Mouse (Mus musculus): Measurements from ENCODE around the gene Olfr115. TPM values are rescaled to one million over a fixed set of nuclear protein-coding genes. Genes with fewer than 3 reads are reported as not detected.

The Olfr115 gene
- total RNA-seq (2014; rRNA removed) (not detected in 2 replicates), polyA plus RNA-seq (2015; fragmentation: Nextera tagmentation; extraction: Ambion mirVana) (not detected in 2 replicates)

GRCm38 (mm10) chr17:37627009-37627408 is at the start of gene Olfr115, which contains the start of gene Olfr116:
TSS of gene Olfr115 (minus strand) at chr17:37627109.
TSS of gene Olfr116 (minus strand) at chr17:37627199.
- ATAC-seq (ENCODE audit: low FRiP score) (no peak), DNase-seq (ENCODE audit: low spot score) (no peak)
- H3K27me3 ChIP-seq (ENCODE audit: insufficient read depth, low read length), result no peaks in the 10 kb centered on the region
- 0 out of 2 replicates have a peak, but pooled peaks cover 6% of the 10 kb centered on the region for H3K9me3 ChIP-seq (ENCODE audit: low read length)
- no peaks in the 10 kb centered on the region for H3K4me1 ChIP-seq (ENCODE audit: insufficient read depth, low read length)
- H3K27ac ChIP-seq (ENCODE audit: low read depth, low read length), result no peak within 1 kb of the TSS
- WGBS, result 86% methylated on average over 2 of the region's 2 CpGs
- H3K4me3 ChIP-seq (ENCODE audit: low read depth, low read length), result no peak within 1 kb of the TSS
- H3K9ac ChIP-seq (replicated peaks; ENCODE audit: low read length, poor library complexity, severe bottlenecking), result no peak within 1 kb of the TSS
- no peak for TF ChIP-seq CTCF (IDR thresholded peaks at IDR 0.05)
- H3K36me3 ChIP-seq (ENCODE audit: insufficient read depth, low read length), result no peaks in the 10 kb centered on the region
- no peak within 1 kb of the TSS for H3K4me2 ChIP-seq (ENCODE audit: low read depth, low read length, poor library complexity, severe bottlenecking)

DNA sequence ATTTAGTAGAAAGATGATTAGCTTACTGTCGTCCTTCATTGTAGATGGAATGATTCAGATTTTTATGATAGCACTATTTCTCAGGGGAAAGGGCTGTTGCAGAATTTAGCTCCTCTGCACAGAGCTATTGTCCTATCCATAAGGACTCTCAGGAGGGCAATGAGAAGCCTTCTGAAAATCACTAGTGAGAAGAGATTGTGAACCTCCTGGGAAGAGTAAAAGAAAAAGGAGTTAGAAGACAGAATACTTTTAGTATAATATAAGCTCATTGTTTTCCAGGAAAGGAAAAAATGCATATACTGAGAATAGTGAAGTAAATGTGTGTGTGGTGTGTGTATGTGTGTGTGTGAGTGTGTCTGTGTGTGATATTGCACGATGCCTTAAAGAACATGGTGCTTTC is 39.8 kb upstream of the Olfr115 start, which contains the start of gene Olfr118:
Gene Olfr118, plus strand, starts transcription at position 301 of the 400 bp plus-strand sequence.
- no peak within 1 kb of the TSS for H3K9ac ChIP-seq (replicated peaks; ENCODE audit: low read length, poor library complexity, severe bottlenecking)
- no peaks in the 10 kb centered on the region for H3K36me3 ChIP-seq (ENCODE audit: insufficient read depth, low read length)
- H3K4me1 ChIP-seq (ENCODE audit: insufficient read depth, low read length), result no peaks in the 10 kb centered on the region
- H3K27ac ChIP-seq (ENCODE audit: low read depth, low read length), result no peak within 1 kb of the TSS
- no peaks in the 10 kb centered on the region for H3K9me3 ChIP-seq (ENCODE audit: low read length)
- H3K4me2 ChIP-seq (ENCODE audit: low read depth, low read length, poor library complexity, severe bottlenecking), result no peak within 1 kb of the TSS
- TF ChIP-seq CTCF (IDR thresholded peaks at IDR 0.05), result no peak
- H3K4me3 ChIP-seq (ENCODE audit: low read depth, low read length), result no peak within 1 kb of the TSS
- no peaks in the 10 kb centered on the region for H3K27me3 ChIP-seq (ENCODE audit: insufficient read depth, low read length)
- 73% methylated on average over 2 of the region's 2 CpGs for WGBS
- DNase-seq (ENCODE audit: low spot score), result no peak
- ATAC-seq (ENCODE audit: low FRiP score), result no peak

DNA sequence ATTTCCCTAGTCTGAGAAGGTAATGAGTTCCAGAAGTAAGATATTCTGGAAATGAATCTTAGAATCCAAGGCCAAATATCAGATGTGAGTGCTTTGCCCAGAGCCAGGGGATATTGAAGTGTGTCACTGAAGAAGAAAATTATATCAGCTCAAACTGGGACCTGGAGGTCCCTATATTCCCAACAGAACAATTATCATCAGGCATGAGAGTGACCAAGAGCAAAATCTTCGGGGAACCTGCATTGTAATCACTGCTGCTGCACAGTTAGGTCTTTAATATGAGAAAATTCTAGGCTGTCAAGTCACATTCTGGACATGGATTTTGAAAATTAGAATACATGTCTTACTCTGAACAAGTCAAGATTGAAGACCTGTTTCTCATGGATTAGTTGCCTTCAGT is 36.8 kb upstream of the Olfr115 start, which contains the start of gene Olfr117:
Gene Olfr117, minus strand, starts transcription at position 101 of the 400 bp plus-strand sequence.
- TF ChIP-seq CTCF (IDR thresholded peaks at IDR 0.05), result no peak
- Histone ChIP-seq H3K36me3 (ENCODE audit: insufficient read depth, low read length) (no peaks in the 10 kb centered on the region), H3K27me3 (ENCODE audit: insufficient read depth, low read length) (no peaks in the 10 kb centered on the region), H3K9me3 (ENCODE audit: low read length) (no peaks in the 10 kb centered on the region), H3K4me3 (ENCODE audit: low read depth, low read length) (no peak within 1 kb of the TSS), H3K27ac (ENCODE audit: low read depth, low read length) (no peak within 1 kb of the TSS), H3K4me2 (ENCODE audit: low read depth, low read length, poor library complexity, severe bottlenecking) (no peak within 1 kb of the TSS), H3K9ac (replicated peaks; ENCODE audit: low read length, poor library complexity, severe bottlenecking) (no peak within 1 kb of the TSS), H3K4me1 (ENCODE audit: insufficient read depth, low read length) (no peaks in the 10 kb centered on the region)
- 61% methylated on average over 1 of the region's 1 CpGs for WGBS
- ATAC-seq (ENCODE audit: low FRiP score), result no peak
- DNase-seq (ENCODE audit: low spot score), result no peak

GRCm38 (mm10) chr17:37592643-37593042 is 34.3 kb downstream of the Olfr115 start, which contains the start of gene Olfr114:
TSS of gene Olfr114 (minus strand) at chr17:37592743.
- no peak for ATAC-seq (ENCODE audit: low FRiP score)
- no peak for DNase-seq (ENCODE audit: low spot score)

GRCm38 (mm10) chr17:37577563-37577962 is 49.3 kb downstream of the Olfr115 start, which contains the start of gene Olfr113:
TSS of gene Olfr113 (minus strand) at chr17:37577663.
- Histone ChIP-seq H3K9ac (replicated peaks; ENCODE audit: low read length, poor library complexity, severe bottlenecking) (no peak within 1 kb of the TSS), H3K4me1 (ENCODE audit: insufficient read depth, low read length) (no peaks in the 10 kb centered on the region), H3K9me3 (ENCODE audit: low read length) (no peaks in the 10 kb centered on the region), H3K27me3 (ENCODE audit: insufficient read depth, low read length) (no peaks in the 10 kb centered on the region), H3K4me3 (ENCODE audit: low read depth, low read length) (no peak within 1 kb of the TSS), H3K27ac (ENCODE audit: low read depth, low read length) (no peak within 1 kb of the TSS), H3K4me2 (ENCODE audit: low read depth, low read length, poor library complexity, severe bottlenecking) (no peak within 1 kb of the TSS), H3K36me3 (ENCODE audit: insufficient read depth, low read length) (no peaks in the 10 kb centered on the region)
- DNase-seq (ENCODE audit: low spot score) (no peak), ATAC-seq (ENCODE audit: low FRiP score) (no peak)
- TF ChIP-seq CTCF (IDR thresholded peaks at IDR 0.05), result no peak

More at GRCm38 (mm10) chr17:37592643-37593042, 34.3 kb downstream of the Olfr115 start, which contains the start of gene Olfr114:
- Histone ChIP-seq H3K27ac (ENCODE audit: low read depth, low read length) (no peak within 1 kb of the TSS), H3K4me3 (ENCODE audit: low read depth, low read length) (no peak within 1 kb of the TSS), H3K4me1 (ENCODE audit: insufficient read depth, low read length) (no peaks in the 10 kb centered on the region), H3K9ac (replicated peaks; ENCODE audit: low read length, poor library complexity, severe bottlenecking) (no peak within 1 kb of the TSS), H3K36me3 (ENCODE audit: insufficient read depth, low read length) (no peaks in the 10 kb centered on the region), H3K4me2 (ENCODE audit: low read depth, low read length, poor library complexity, severe bottlenecking) (no peak within 1 kb of the TSS), H3K27me3 (ENCODE audit: insufficient read depth, low read length) (no peaks in the 10 kb centered on the region), H3K9me3 (ENCODE audit: low read length) (no peaks in the 10 kb centered on the region)
- TF ChIP-seq CTCF (IDR thresholded peaks at IDR 0.05), result no peak

GRCm38 (mm10) chr17:37569351-37569750 is 57.6 kb downstream of the Olfr115 start, which contains the start of gene Olfr112:
TSS of gene Olfr112 (minus strand) at chr17:37569451.
- DNase-seq (ENCODE audit: low spot score) (no peak), ATAC-seq (ENCODE audit: low FRiP score) (no peak)

More at GRCm38 (mm10) chr17:37569351-37569750, 57.6 kb downstream of the Olfr115 start, which contains the start of gene Olfr112:
- H3K36me3 ChIP-seq (ENCODE audit: insufficient read depth, low read length), result no peaks in the 10 kb centered on the region
- H3K4me3 ChIP-seq (ENCODE audit: low read depth, low read length), result no peak within 1 kb of the TSS
- H3K4me2 ChIP-seq (ENCODE audit: low read depth, low read length, poor library complexity, severe bottlenecking), result no peak within 1 kb of the TSS
- H3K27me3 ChIP-seq (ENCODE audit: insufficient read depth, low read length), result no peaks in the 10 kb centered on the region
- H3K4me1 ChIP-seq (ENCODE audit: insufficient read depth, low read length), result no peaks in the 10 kb centered on the region
- no peaks in the 10 kb centered on the region for H3K9me3 ChIP-seq (ENCODE audit: low read length)
- TF ChIP-seq CTCF (IDR thresholded peaks at IDR 0.05), result no peak
- H3K27ac ChIP-seq (ENCODE audit: low read depth, low read length), result no peak within 1 kb of the TSS
- no peak within 1 kb of the TSS for H3K9ac ChIP-seq (replicated peaks; ENCODE audit: low read length, poor library complexity, severe bottlenecking)

Other genes starting within 250 kb of the Olfr115 start
- gene Olfr105-ps, start 248.1 kb downstream of the Olfr115 start, total RNA-seq (2014; rRNA removed), result not detected in 2 replicates
- not detected in 2 replicates for gene Olfr105-ps, start 248.1 kb downstream of the Olfr115 start, polyA plus RNA-seq (2015; fragmentation: Nextera tagmentation; extraction: Ambion mirVana)
- gene Olfr106-ps, start 236.7 kb downstream of the Olfr115 start, total RNA-seq (2014; rRNA removed), result not detected in 2 replicates
- gene Olfr106-ps, start 236.7 kb downstream of the Olfr115 start, polyA plus RNA-seq (2015; fragmentation: Nextera tagmentation; extraction: Ambion mirVana), result not detected in 2 replicates
- not detected in 2 replicates for gene Olfr107, start 227.9 kb downstream of the Olfr115 start, total RNA-seq (2014; rRNA removed)
- gene Olfr107, start 227.9 kb downstream of the Olfr115 start, polyA plus RNA-seq (2015; fragmentation: Nextera tagmentation; extraction: Ambion mirVana), result not detected in 2 replicates
- not detected in 2 replicates for gene Olfr108, start 181.6 kb downstream of the Olfr115 start, total RNA-seq (2014; rRNA removed)
- gene Olfr108, start 181.6 kb downstream of the Olfr115 start, polyA plus RNA-seq (2015; fragmentation: Nextera tagmentation; extraction: Ambion mirVana), result not detected in 2 replicates
- not detected in 2 replicates for gene Olfr109, start 168.2 kb downstream of the Olfr115 start, total RNA-seq (2014; rRNA removed)
- not detected in 2 replicates for gene Olfr109, start 168.2 kb downstream of the Olfr115 start, polyA plus RNA-seq (2015; fragmentation: Nextera tagmentation; extraction: Ambion mirVana)
- gene H2-M2, start 143.6 kb downstream of the Olfr115 start, total RNA-seq (2014; rRNA removed), result not detected in 2 replicates
- not detected in 2 replicates for gene H2-M2, start 143.6 kb downstream of the Olfr115 start, polyA plus RNA-seq (2015; fragmentation: Nextera tagmentation; extraction: Ambion mirVana)
- not detected in 2 replicates for gene Olfr110, start 134.6 kb downstream of the Olfr115 start, total RNA-seq (2014; rRNA removed)
- not detected in 2 replicates for gene Olfr110, start 134.6 kb downstream of the Olfr115 start, polyA plus RNA-seq (2015; fragmentation: Nextera tagmentation; extraction: Ambion mirVana)
- gene Olfr111, start 119.1 kb downstream of the Olfr115 start, total RNA-seq (2014; rRNA removed), result 0.14 TPM in 1 of 2 replicates, not detected in the other
- not detected in 2 replicates for gene Olfr111, start 119.1 kb downstream of the Olfr115 start, polyA plus RNA-seq (2015; fragmentation: Nextera tagmentation; extraction: Ambion mirVana)
- gene Olfr112, start 57.7 kb downstream of the Olfr115 start, total RNA-seq (2014; rRNA removed), result not detected in 2 replicates
- not detected in 2 replicates for gene Olfr112, start 57.7 kb downstream of the Olfr115 start, polyA plus RNA-seq (2015; fragmentation: Nextera tagmentation; extraction: Ambion mirVana)
- not detected in 2 replicates for gene Olfr113, start 49.4 kb downstream of the Olfr115 start, total RNA-seq (2014; rRNA removed)
- not detected in 2 replicates for gene Olfr113, start 49.4 kb downstream of the Olfr115 start, polyA plus RNA-seq (2015; fragmentation: Nextera tagmentation; extraction: Ambion mirVana)
- gene Olfr114, start 34.4 kb downstream of the Olfr115 start, total RNA-seq (2014; rRNA removed), result not detected in 2 replicates
- gene Olfr114, start 34.4 kb downstream of the Olfr115 start, polyA plus RNA-seq (2015; fragmentation: Nextera tagmentation; extraction: Ambion mirVana), result not detected in 2 replicates
- not detected in 2 replicates for gene Olfr116, start 90 bp upstream of the Olfr115 start, total RNA-seq (2014; rRNA removed)
- not detected in 2 replicates for gene Olfr116, start 90 bp upstream of the Olfr115 start, polyA plus RNA-seq (2015; fragmentation: Nextera tagmentation; extraction: Ambion mirVana)
- not detected in 2 replicates for gene Olfr117, start 36.7 kb upstream of the Olfr115 start, total RNA-seq (2014; rRNA removed)
- gene Olfr117, start 36.7 kb upstream of the Olfr115 start, polyA plus RNA-seq (2015; fragmentation: Nextera tagmentation; extraction: Ambion mirVana), result not detected in 2 replicates
- not detected in 2 replicates for gene Olfr118, start 39.9 kb upstream of the Olfr115 start, total RNA-seq (2014; rRNA removed)
- not detected in 2 replicates for gene Olfr118, start 39.9 kb upstream of the Olfr115 start, polyA plus RNA-seq (2015; fragmentation: Nextera tagmentation; extraction: Ambion mirVana)
- not detected in 2 replicates for gene Olfr119, start 69.5 kb upstream of the Olfr115 start, total RNA-seq (2014; rRNA removed)
- not detected in 2 replicates for gene Olfr119, start 69.5 kb upstream of the Olfr115 start, polyA plus RNA-seq (2015; fragmentation: Nextera tagmentation; extraction: Ambion mirVana)
- not detected in 2 replicates for gene Olfr120, start 94.7 kb upstream of the Olfr115 start, total RNA-seq (2014; rRNA removed)
- gene Olfr120, start 94.7 kb upstream of the Olfr115 start, polyA plus RNA-seq (2015; fragmentation: Nextera tagmentation; extraction: Ambion mirVana), result not detected in 2 replicates
- not detected in 2 replicates for gene Olfr121, start 121.7 kb upstream of the Olfr115 start, total RNA-seq (2014; rRNA removed)
- gene Olfr121, start 121.7 kb upstream of the Olfr115 start, polyA plus RNA-seq (2015; fragmentation: Nextera tagmentation; extraction: Ambion mirVana), result not detected in 2 replicates
- not detected in 2 replicates for gene Olfr122, start 141.5 kb upstream of the Olfr115 start, total RNA-seq (2014; rRNA removed)
- gene Olfr122, start 141.5 kb upstream of the Olfr115 start, polyA plus RNA-seq (2015; fragmentation: Nextera tagmentation; extraction: Ambion mirVana), result not detected in 2 replicates
- not detected in 2 replicates for gene Olfr123, start 166.4 kb upstream of the Olfr115 start, total RNA-seq (2014; rRNA removed)
- not detected in 2 replicates for gene Olfr123, start 166.4 kb upstream of the Olfr115 start, polyA plus RNA-seq (2015; fragmentation: Nextera tagmentation; extraction: Ambion mirVana)
- gene Olfr124, start 172.8 kb upstream of the Olfr115 start, total RNA-seq (2014; rRNA removed), result not detected in 2 replicates
- not detected in 2 replicates for gene Olfr124, start 172.8 kb upstream of the Olfr115 start, polyA plus RNA-seq (2015; fragmentation: Nextera tagmentation; extraction: Ambion mirVana)
- not detected in 2 replicates for gene Olfr125, start 205.8 kb upstream of the Olfr115 start, total RNA-seq (2014; rRNA removed)
- not detected in 2 replicates for gene Olfr125, start 205.8 kb upstream of the Olfr115 start, polyA plus RNA-seq (2015; fragmentation: Nextera tagmentation; extraction: Ambion mirVana)
- not detected in 2 replicates for gene Olfr126, start 220.4 kb upstream of the Olfr115 start, total RNA-seq (2014; rRNA removed)
- not detected in 2 replicates for gene Olfr126, start 220.4 kb upstream of the Olfr115 start, polyA plus RNA-seq (2015; fragmentation: Nextera tagmentation; extraction: Ambion mirVana)